In the genomic region with DNA sequence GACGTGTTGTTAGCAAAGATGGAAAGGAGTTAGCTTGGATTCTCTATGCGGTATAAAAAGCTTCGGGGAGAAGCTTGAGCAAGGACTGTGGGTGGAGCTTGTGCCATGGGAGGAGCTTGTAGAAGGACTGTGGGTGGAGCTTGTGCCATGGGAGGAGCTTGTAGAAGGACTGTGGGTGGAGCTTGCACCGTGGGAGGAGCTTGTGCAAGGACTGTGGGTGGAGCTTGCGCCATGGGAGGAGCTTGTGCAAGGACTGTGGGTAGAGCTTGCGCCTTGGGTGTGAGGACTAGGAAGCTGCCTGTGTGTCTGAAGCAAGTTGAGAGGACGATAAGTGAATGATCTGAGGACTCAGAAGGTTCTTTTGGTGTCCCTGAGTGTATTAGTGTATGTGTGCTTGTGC, we compare ENCODE assay signal across 27 mouse cellular contexts.
A peak's percentile ranks its signal among the peaks of the same experiment; 100 is the strongest.
DNase-seq lines count a peak whose midpoint lies in the region; ATAC-seq lines count a peak whose summit lies in the region.
"Had no signal": no experiment of that assay in that cellular context is flagged by ENCODE, and none has a peak within 500 bp of the region (broad histone marks: within the 10 kb centered on the region; RNA-seq: fewer than 3 reads in every experiment).

No protein-coding gene starts in this region.

- no peaks in the 10 kb centered on the region for H3K27me3 ChIP-seq in megakaryocyte, embryonic 14.5 days (replicated peaks)
- no peaks in the 10 kb centered on the region for H3K27me3 ChIP-seq in forebrain, embryonic 14.5 days (replicated peaks; ENCODE audit: control insufficient read depth, insufficient read depth, low read length)
- no peaks in the 10 kb centered on the region for H3K27me3 ChIP-seq in midbrain, embryonic 11.5 days (ENCODE audit: control insufficient read depth, insufficient read depth, low read length)
- H3K27me3 ChIP-seq: embryonic facial prominence, embryonic 13.5 days; forebrain, embryonic 12.5 days; heart, embryonic 15.5 days; liver, embryonic 12.5 days; neural tube, embryonic 13.5 days had no signal

- no peaks in the 10 kb centered on the region for H3K36me3 ChIP-seq in megakaryocyte, embryonic 14.5 days (replicated peaks; ENCODE audit: low read length)
- H3K36me3 ChIP-seq in forebrain, embryonic 14.5 days (ENCODE audit: control insufficient read depth, insufficient read depth, low read length), result no peaks in the 10 kb centered on the region
- H3K36me3 ChIP-seq in midbrain, embryonic 11.5 days (ENCODE audit: control insufficient read depth, insufficient read depth, low read length), result no peaks in the 10 kb centered on the region
- H3K36me3 ChIP-seq: embryonic facial prominence, embryonic 13.5 days; forebrain, embryonic 12.5 days; G1E; heart, embryonic 15.5 days; limb, embryonic 13.5 days; liver, embryonic 12.5 days; neural tube, embryonic 13.5 days had no signal

- H3K27ac ChIP-seq in forebrain, embryonic 14.5 days (ENCODE audit: low read depth, low read length), result no peak overlapping the region
- H3K27ac ChIP-seq in midbrain, embryonic 11.5 days (ENCODE audit: low read depth, low read length), result no peak overlapping the region
- H3K27ac ChIP-seq: embryonic facial prominence, embryonic 13.5 days; forebrain, embryonic 12.5 days; heart, embryonic 15.5 days; hindbrain, embryonic 14.5 days; kidney, postnatal 0 days; limb, embryonic 13.5 days; liver, embryonic 12.5 days; neural tube, embryonic 13.5 days had no signal

- DNase-seq in T-cell, adult 2 months (ENCODE audit: low spot score), result peak; percentile 1
- peak; percentile 2 to 3 for DNase-seq in natural killer cell, adult 2 months (ENCODE audit: low spot score in 2 of 2)
- no peak for DNase-seq in forebrain, embryonic 14.5 days (ENCODE audit: low spot score)
- no peak for DNase-seq in midbrain, embryonic 11.5 days (ENCODE audit: low spot score, missing footprints)
- no peak for DNase-seq in Muller cell, postnatal 12 days (ENCODE audit: inconsistent ontology term)
- DNase-seq: cerebellum, adult 11 months; cerebellum, postnatal 10 days; gastrocnemius, postnatal 36 days; heart, postnatal 4 days; kidney, adult 2 months; lung, adult 18-20 months; lung, postnatal 10 days; midbrain, embryonic 14.5 days; retina, postnatal 1 day; right cerebral cortex, postnatal 4 days had no signal

- H3K4me2 ChIP-seq in forebrain, embryonic 14.5 days (ENCODE audit: low read length), result no peak overlapping the region
- no peak overlapping the region for H3K4me2 ChIP-seq in midbrain, embryonic 11.5 days
- H3K4me2 ChIP-seq: embryonic facial prominence, embryonic 13.5 days; forebrain, embryonic 12.5 days; heart, embryonic 15.5 days; hindbrain, embryonic 14.5 days; limb, embryonic 13.5 days; liver, embryonic 12.5 days; neural tube, embryonic 13.5 days had no signal

- ATAC-seq in megakaryocyte, adult 5-6 weeks (ENCODE audit: poor library complexity, severe bottlenecking), result no peak
- ATAC-seq in forebrain, embryonic 14.5 days, result no peak
- ATAC-seq in midbrain, embryonic 11.5 days (ENCODE audit: low FRiP score), result no peak
- ATAC-seq: liver, embryonic 12.5 days had no signal

- peak overlapping the region; percentile 42 for H3K4me3 ChIP-seq in megakaryocyte, embryonic 14.5 days (replicated peaks)
- no peak overlapping the region for H3K4me3 ChIP-seq in forebrain, embryonic 14.5 days (ENCODE audit: low read depth, low read length)
- no peak overlapping the region for H3K4me3 ChIP-seq in midbrain, embryonic 11.5 days (ENCODE audit: low read depth, low read length)
- H3K4me3 ChIP-seq: embryonic facial prominence, embryonic 13.5 days; erythroblast, embryonic 14.5 days; forebrain, embryonic 12.5 days; heart, embryonic 15.5 days; limb, embryonic 13.5 days; liver, embryonic 12.5 days; neural tube, embryonic 13.5 days had no signal

- peaks cover 12% of the 10 kb centered on the region; the same call in 1 of the 2 replicates for H3K9me3 ChIP-seq in megakaryocyte, embryonic 14.5 days
- no peaks in the 10 kb centered on the region for H3K9me3 ChIP-seq in forebrain, embryonic 14.5 days (replicated peaks; ENCODE audit: control insufficient read depth, low read length)
- H3K9me3 ChIP-seq in midbrain, embryonic 11.5 days (ENCODE audit: control insufficient read depth, low read length), result no peaks in the 10 kb centered on the region
- H3K9me3 ChIP-seq: heart, embryonic 15.5 days; liver, embryonic 12.5 days had no signal

- no peaks in the 10 kb centered on the region for H3K4me1 ChIP-seq in megakaryocyte, embryonic 14.5 days
- no peaks in the 10 kb centered on the region for H3K4me1 ChIP-seq in forebrain, embryonic 14.5 days (ENCODE audit: control insufficient read depth, insufficient read depth, low read length)
- no peaks in the 10 kb centered on the region for H3K4me1 ChIP-seq in midbrain, embryonic 11.5 days (ENCODE audit: control insufficient read depth, insufficient read depth, low read length)
- H3K4me1 ChIP-seq: liver, embryonic 12.5 days had no signal

- no peak overlapping the region for H3K9ac ChIP-seq in forebrain, embryonic 14.5 days (ENCODE audit: low read length)
- no peak overlapping the region for H3K9ac ChIP-seq in midbrain, embryonic 11.5 days (ENCODE audit: low read length)
- H3K9ac ChIP-seq: embryonic facial prominence, embryonic 13.5 days; forebrain, embryonic 12.5 days; heart, embryonic 15.5 days; hindbrain, embryonic 14.5 days; limb, embryonic 13.5 days; liver, embryonic 12.5 days; neural tube, embryonic 13.5 days had no signal

- WGBS in forebrain, embryonic 14.5 days, result 90% methylated on average over 7 of the region's 7 CpGs
- 87% methylated on average over 7 of the region's 7 CpGs for WGBS in midbrain, embryonic 11.5 days

Comparison
In these comparisons a context has a peak if more than half of its experiments do, and no peak if none do; other contexts are left out.
1. DNase-seq: peak in T-cell, adult 2 months (single experiment) and natural killer cell, adult 2 months (2 of 2); none in forebrain, embryonic 14.5 days (single experiment), midbrain, embryonic 11.5 days (single experiment) and Muller cell, postnatal 12 days (single experiment).